Mouse (Mus musculus): ENCODE results near the gene Cnr1.

- no peak for TF ChIP-seq CTCF (IDR thresholded peaks at IDR 0.05; ENCODE audit: extremely low read depth, insufficient read length, insufficient replicate concordance, low read depth, low read length)
- no peak for TF ChIP-seq POLR2A (IDR thresholded peaks at IDR 0.05; ENCODE audit: low read depth, low read length)
These were observed 1.6 kb downstream of the Cnr1 start for GRCm38 (mm10) chr4:33926010-33926409.

Data from small intestine, adult 2 months (tissue).